Mouse (Mus musculus) heart, embryonic 12.5 days (tissue): ENCODE measurements around the gene Tmem43. TPM values are rescaled to one million over a fixed set of nuclear protein-coding genes. Genes with fewer than 3 reads are reported as not detected.

Source experiments
- ATAC-seq: fragments of 200-750 bp; cut with Nextera tagmentation; 2 replicates; pipeline ENCODE4 v1.8.0; 2017; ENCODE audit warnings: moderate TSS enrichment, moderate library complexity; ENCODE audit not compliant: insufficient number of reproducible peaks, low FRiP score
- H3K27ac ChIP-seq: fragments of 300-500 bp; sonication (generic); 2 replicates; pipeline ENCODE4 v1.5.1; 2016; ENCODE audit warnings: mild to moderate bottlenecking, moderate library complexity; ENCODE audit not compliant: poor library complexity, severe bottlenecking
- H3K27me3 ChIP-seq: fragments of 300-500 bp; sonication (generic); replicated peaks from 2 replicates; pipeline ENCODE4 v1.6.1; 2016; ENCODE audit warnings: mild to moderate bottlenecking, moderate library complexity
- H3K36me3 ChIP-seq: fragments of 300-500 bp; sonication (generic); 2 replicates; pipeline ENCODE4 v1.6.1; 2016; ENCODE audit warnings: mild to moderate bottlenecking, moderate library complexity
- H3K4me1 ChIP-seq: fragments of 300-500 bp; sonication (generic); replicated peaks from 2 replicates; pipeline ENCODE4 v1.6.1; 2016; ENCODE audit warnings: mild to moderate bottlenecking
- H3K4me2 ChIP-seq: fragments of 300-500 bp; sonication (generic); 2 replicates; pipeline ENCODE4 v1.6.1; 2016; ENCODE audit warnings: mild to moderate bottlenecking, moderate library complexity
- H3K4me3 ChIP-seq: fragments of 300-500 bp; sonication (generic); 2 replicates; pipeline ENCODE4 v1.5.1; 2016; ENCODE audit warnings: mild to moderate bottlenecking
- H3K9ac ChIP-seq: fragments of 300-500 bp; sonication (generic); 2 replicates; pipeline ENCODE4 v1.6.1; 2016; ENCODE audit warnings: mild to moderate bottlenecking, moderate library complexity
- H3K9me3 ChIP-seq: fragments of 300-500 bp; sonication (generic); replicated peaks from 2 replicates; pipeline ENCODE4 v1.6.1; 2016; ENCODE audit warnings: mild to moderate bottlenecking, moderate library complexity
- WGBS: fragments of 180-500 bp; shearing (Covaris S2); methylation state at CpG from one replicate; pipeline ENCODE4 v1.1.7; 2016; 5-methylcytosine and 5-hydroxymethylcytosine counted together
- polyA plus RNA-seq: library from polyadenylated mRNA; unstranded; fragments of >200 nt; fragmentation: Nextera tagmentation; extraction: Ambion mirVana; gene quantifications from 2 replicates; pipeline ENCODE4 v1.2.1, GENCODE M21; 2016

Tmem43 gene
- polyA plus RNA-seq, 1 experiment from 2014 or later = 33.0 TPM

GRCm38 (mm10) chr6:91534268-91534667, 60.8 kb downstream of the Tmem43 start:
- peaks cover 80% of the 10 kb centered on the region for H3K27me3 ChIP-seq

GRCm38 (mm10) chr6:91535231-91535630, 61.7 kb downstream of the Tmem43 start:
- no peak for ATAC-seq
- 75% methylated on average over 3 of the region's 3 CpGs for WGBS
- no peak overlapping the region for H3K9ac ChIP-seq
- H3K9me3 ChIP-seq = no peaks in the 10 kb centered on the region
- H3K27me3 ChIP-seq = peaks cover 75% of the 10 kb centered on the region
- H3K4me1 ChIP-seq = peaks cover 12% of the 10 kb centered on the region
- no peaks in the 10 kb centered on the region for H3K36me3 ChIP-seq
- no peak overlapping the region for H3K4me2 ChIP-seq
- no peak overlapping the region for H3K4me3 ChIP-seq
- H3K27ac ChIP-seq = no peak overlapping the region

More at GRCm38 (mm10) chr6:91534268-91534667, 60.8 kb downstream of the Tmem43 start:
- H3K4me3 ChIP-seq = no peak overlapping the region
- WGBS = 77% methylated on average over 4 of the region's 4 CpGs
- H3K4me1 ChIP-seq = peaks cover 12% of the 10 kb centered on the region
- ATAC-seq = no peak
- no peaks in the 10 kb centered on the region for H3K9me3 ChIP-seq
- no peak overlapping the region for H3K4me2 ChIP-seq
- no peak overlapping the region for H3K27ac ChIP-seq
- H3K9ac ChIP-seq = no peak overlapping the region
- H3K36me3 ChIP-seq = 0 out of 2 replicates have a peak, but pooled peaks cover 4% of the 10 kb centered on the region

- H3K36me3 ChIP-seq = no peaks in the 10 kb centered on the region
- no peak overlapping the region for H3K27ac ChIP-seq
- 77% methylated on average over 11 of the region's 11 CpGs for WGBS
- H3K4me2 ChIP-seq = no peak overlapping the region
- no peaks in the 10 kb centered on the region for H3K9me3 ChIP-seq
- H3K4me3 ChIP-seq = no peak overlapping the region
- H3K27me3 ChIP-seq = peaks cover 78% of the 10 kb centered on the region
- H3K9ac ChIP-seq = no peak overlapping the region
- no peak for ATAC-seq
- H3K4me1 ChIP-seq = peaks cover 13% of the 10 kb centered on the region
Observed at GRCm38 (mm10) chr6:91536047-91536765, 62.7 kb downstream of the Tmem43 start.

Other genes with a start within 250 kb of the Tmem43 start
- gene Wnt7a, start 62.3 kb upstream of the Tmem43 start, polyA plus RNA-seq = 0.21 and 0.41 TPM in 2 replicates
- gene Chchd4, start 157 bp upstream of the Tmem43 start, polyA plus RNA-seq = 29.4 and 29.6 TPM in 2 replicates
- gene Xpc, start 42.2 kb downstream of the Tmem43 start, polyA plus RNA-seq = 13.4 and 14.4 TPM in 2 replicates
- 178 and 181 TPM in 2 replicates for gene Lsm3, start 42.2 kb downstream of the Tmem43 start, polyA plus RNA-seq
- gene Slc6a6, start 210.3 kb downstream of the Tmem43 start, polyA plus RNA-seq = 79.1 and 85.8 TPM in 2 replicates